Mouse (Mus musculus) lung, postnatal 0 days (tissue): Measurements from ENCODE around the gene Cln5.

Experiments used
- CTCF ChIP-seq: IDR thresholded peaks from 2 replicates; pipeline ENCODE4 v1.5.1; 2016; ENCODE audit warnings: antibody characterized with exemption, mild to moderate bottlenecking
- EP300 ChIP-seq: IDR thresholded peaks from 2 replicates; pipeline ENCODE4 v1.6.1; 2016; ENCODE audit warnings: antibody characterized with exemption, mild to moderate bottlenecking, control low read depth

DNA sequence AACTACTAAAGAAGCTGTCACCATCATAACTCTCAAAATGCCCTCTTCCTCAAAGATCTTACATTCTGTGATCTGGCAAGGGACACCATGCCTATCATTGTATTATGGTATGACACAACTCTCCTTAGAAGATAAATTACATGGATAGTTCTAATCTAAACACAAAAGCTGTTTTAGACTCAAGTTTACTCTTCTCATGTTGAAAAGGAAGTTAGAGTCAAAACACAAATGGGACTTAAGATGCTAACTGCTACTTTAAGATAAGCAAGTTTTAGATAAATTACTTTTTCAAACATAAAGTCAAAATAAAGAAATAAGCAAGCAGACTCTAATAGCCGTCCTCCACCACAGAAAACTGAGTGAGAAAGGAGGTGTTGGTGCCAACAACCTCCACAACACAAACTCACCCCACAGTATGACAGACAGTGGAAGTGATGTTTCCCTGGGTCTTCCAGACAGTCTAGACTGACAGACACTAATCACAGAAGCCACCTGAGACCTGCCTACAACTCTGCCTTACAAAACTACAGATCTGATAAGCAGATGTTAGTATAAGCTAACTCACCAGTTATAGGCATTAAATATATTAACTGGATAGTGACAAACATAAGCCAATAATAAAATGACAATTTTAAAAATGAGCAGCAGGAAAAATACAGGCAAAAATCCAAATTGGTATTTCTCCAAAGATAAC, 16.0 kb downstream of the Cln5 start:
- TF ChIP-seq CTCF: no peak
- TF ChIP-seq EP300: peak; percentile 71
